Mouse (Mus musculus) hindbrain, embryonic 12.5 days (tissue): Measurements from ENCODE around the gene Zfp322a. TPM values are rescaled to one million over a fixed set of nuclear protein-coding genes. Genes with fewer than 3 reads are reported as not detected.
"Not testable (repeated sequence)": the region's sequence is repeated elsewhere in the genome, so short reads cannot be mapped to it uniquely, and the experiment has no call there.

Source experiments
- ATAC-seq: fragments of 200-750 bp; cut with Nextera tagmentation; 2 replicates; pipeline ENCODE4 v1.8.0; 2017; ENCODE audit warnings: moderate TSS enrichment; ENCODE audit not compliant: low FRiP score
- H3K27ac ChIP-seq: fragments of 300-500 bp; sonication (generic); 2 replicates; pipeline ENCODE4 v1.5.1; 2016; ENCODE audit warnings: mild to moderate bottlenecking
- H3K27me3 ChIP-seq: fragments of 300-500 bp; sonication (generic); 2 replicates; pipeline ENCODE4 v1.6.1; 2016; ENCODE audit warnings: mild to moderate bottlenecking
- H3K36me3 ChIP-seq: fragments of 300-500 bp; sonication (generic); 2 replicates; pipeline ENCODE4 v1.6.1; 2016; ENCODE audit warnings: mild to moderate bottlenecking
- H3K4me1 ChIP-seq: fragments of 300-500 bp; sonication (generic); 2 replicates; pipeline ENCODE4 v1.6.1; 2016
- H3K4me2 ChIP-seq: fragments of 300-500 bp; sonication (generic); replicated peaks from 2 replicates; pipeline ENCODE4 v1.6.1; 2016; ENCODE audit warnings: mild to moderate bottlenecking
- H3K4me3 ChIP-seq: fragments of 300-500 bp; sonication (generic); 2 replicates; pipeline ENCODE4 v1.5.1; 2016; ENCODE audit warnings: mild to moderate bottlenecking
- H3K9ac ChIP-seq: fragments of 300-500 bp; sonication (generic); 2 replicates; pipeline ENCODE4 v1.6.1; 2016; ENCODE audit warnings: mild to moderate bottlenecking, moderate library complexity
- H3K9me3 ChIP-seq: fragments of 300-500 bp; sonication (generic); replicated peaks from 2 replicates; pipeline ENCODE4 v1.6.1; 2016; ENCODE audit warnings: mild to moderate bottlenecking
- WGBS: fragments of 180-500 bp; shearing (Covaris S2); methylation state at CpG from one replicate; pipeline ENCODE4 v1.1.7; 2016; 5-methylcytosine and 5-hydroxymethylcytosine counted together
- polyA plus RNA-seq: library from polyadenylated mRNA; unstranded; fragments of >200 nt; fragmentation: Nextera tagmentation; extraction: Ambion mirVana; gene quantifications from 2 replicates; pipeline ENCODE4 v1.2.1, GENCODE M21; 2016

Gene Zfp322a
- polyA plus RNA-seq, 1 experiment from 2014 or later = 58.9 TPM

DNA sequence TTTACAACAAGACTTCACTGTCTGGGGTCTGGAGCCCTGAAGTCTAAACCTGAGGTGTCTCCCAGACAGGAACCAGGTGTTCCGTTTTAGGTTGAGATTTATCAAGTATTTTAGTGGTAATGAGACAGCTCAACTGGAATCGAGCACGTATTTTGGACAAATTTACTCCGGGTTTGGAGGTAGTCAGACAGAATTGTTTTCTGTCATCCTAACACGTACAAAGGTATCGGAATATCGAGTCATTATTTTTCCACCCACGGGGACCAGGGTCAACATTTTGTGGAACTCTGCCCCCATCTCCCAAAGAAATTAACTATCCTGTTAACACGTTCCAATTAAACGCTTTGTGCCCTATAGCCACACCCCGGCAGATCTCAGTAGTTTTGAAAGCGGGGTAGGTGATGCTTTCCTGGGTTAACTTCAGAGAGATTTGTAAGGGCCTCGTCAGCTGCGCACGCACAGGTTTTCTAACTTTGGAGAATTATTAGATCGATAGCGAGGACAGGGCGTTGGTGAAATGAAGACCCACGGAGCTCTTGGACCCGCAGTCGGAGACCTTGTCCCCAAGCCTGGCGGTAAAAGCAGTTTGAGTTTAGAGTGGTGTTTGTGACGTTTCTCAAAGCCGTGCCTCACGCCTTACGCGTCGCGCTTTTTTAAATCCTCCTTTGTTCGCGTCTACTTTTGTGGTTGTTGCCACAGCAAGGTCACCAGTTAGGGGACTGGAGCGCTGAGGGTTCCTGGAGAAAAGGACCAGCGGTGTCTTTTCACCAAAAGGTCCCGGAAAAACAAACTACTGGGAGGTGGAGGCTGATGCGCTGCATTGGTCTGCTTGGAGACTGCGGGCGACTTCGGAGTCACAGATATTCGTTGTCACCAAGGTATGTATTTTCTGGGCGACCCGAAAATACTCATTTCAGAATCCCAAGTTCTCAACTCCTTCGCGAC is 26.6 kb upstream of the Zfp322a start:
- Histone ChIP-seq H3K9me3 (no peaks in the 10 kb centered on the region), H3K27me3 (peaks cover 66% of the 10 kb centered on the region), H3K4me3 (peak overlapping the region; percentile 40), H3K36me3 (no peaks in the 10 kb centered on the region), H3K27ac (no peak overlapping the region), H3K4me2 (peak overlapping the region; percentile 68), H3K4me1 (0 out of 2 replicates have a peak, but pooled peaks cover 5% of the 10 kb centered on the region), H3K9ac (0 out of 2 replicates have a peak overlapping the region, but pooled peaks have one; percentile 6)
- no peak for ATAC-seq
- WGBS = 4% methylated on average over 43 of the region's 43 CpGs

DNA sequence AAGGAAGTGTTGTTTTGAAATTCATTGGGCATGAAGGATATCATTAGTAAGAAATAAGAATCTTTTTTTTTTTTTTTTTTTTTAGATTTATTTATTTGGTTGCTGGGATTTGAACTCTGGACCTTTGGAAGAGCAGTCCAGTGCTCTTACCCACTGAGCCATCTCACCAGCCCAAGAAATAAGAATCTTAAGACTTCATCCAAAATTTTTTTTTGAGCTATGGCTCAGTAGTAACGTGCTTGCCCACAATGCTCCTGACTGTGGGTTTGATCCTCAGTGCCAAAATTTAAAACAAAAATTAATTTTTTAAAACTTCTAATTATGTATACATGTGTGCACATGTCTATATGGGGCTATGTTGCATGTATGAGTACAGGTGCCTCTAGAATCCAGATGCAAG is 18.5 kb upstream of the Zfp322a start:
- 79% methylated on average over 1 of the region's 1 CpGs for WGBS
- Histone ChIP-seq H3K27ac (no peak overlapping the region), H3K4me1 (no peaks in the 10 kb centered on the region), H3K36me3 (no peaks in the 10 kb centered on the region), H3K4me3 (no peak overlapping the region), H3K9ac (no peak overlapping the region), H3K9me3 (no peaks in the 10 kb centered on the region), H3K27me3 (no peaks in the 10 kb centered on the region), H3K4me2 (no peak overlapping the region)
- no peak for ATAC-seq

DNA sequence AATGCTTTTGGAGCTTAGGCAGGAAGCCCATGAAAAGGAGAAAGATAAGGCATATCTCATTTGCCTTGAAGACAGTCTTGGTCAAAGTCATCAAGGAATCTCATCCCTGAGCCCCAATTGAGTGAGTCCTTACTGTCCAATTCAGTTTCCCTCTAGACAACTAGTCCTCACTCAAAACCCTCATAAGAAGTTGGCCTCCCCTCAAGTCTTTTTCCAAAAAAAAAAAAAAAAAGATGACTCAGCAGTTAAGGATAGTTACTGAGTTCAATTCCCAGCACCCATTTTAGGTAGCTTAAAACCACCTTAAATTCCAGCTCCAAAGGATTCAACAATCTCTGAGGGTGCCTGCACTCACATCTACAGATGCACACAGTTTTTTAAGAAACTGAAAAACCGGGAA is 14.1 kb upstream of the Zfp322a start:
- no peak overlapping the region for H3K4me3 ChIP-seq
- 49% methylated on average over 1 of the region's 1 CpGs for WGBS
- H3K27ac ChIP-seq = no peak overlapping the region
- no peak overlapping the region for H3K9ac ChIP-seq
- no peak for ATAC-seq
- no peaks in the 10 kb centered on the region for H3K27me3 ChIP-seq
- H3K4me1 ChIP-seq = no peaks in the 10 kb centered on the region
- H3K9me3 ChIP-seq = no peaks in the 10 kb centered on the region
- no peak overlapping the region for H3K4me2 ChIP-seq
- no peaks in the 10 kb centered on the region for H3K36me3 ChIP-seq

DNA sequence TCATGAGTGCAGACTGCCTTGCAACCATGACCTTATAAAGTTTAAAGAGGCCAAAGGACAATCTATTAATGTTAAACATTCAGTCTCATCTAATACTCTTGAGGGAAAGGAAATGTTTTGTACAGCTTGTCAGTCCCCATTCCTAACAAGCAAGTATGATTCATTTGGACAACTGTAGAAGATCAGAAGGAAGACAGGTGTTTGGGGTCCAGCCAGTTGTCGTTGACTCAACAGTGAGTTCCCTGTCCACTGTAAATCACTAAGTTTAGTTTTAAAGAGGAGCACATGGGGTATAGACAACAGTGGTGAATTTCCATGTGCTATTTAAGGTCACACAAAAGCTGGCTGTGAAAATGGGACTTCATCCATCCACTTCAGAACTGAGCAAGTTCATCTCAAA is 3.4 kb upstream of the Zfp322a start:
- Histone ChIP-seq H3K4me3 (no peak overlapping the region), H3K9me3 (no peaks in the 10 kb centered on the region), H3K36me3 (no peaks in the 10 kb centered on the region), H3K4me1 (peaks cover 9% of the 10 kb centered on the region), H3K9ac (no peak overlapping the region), H3K27me3 (no peaks in the 10 kb centered on the region), H3K4me2 (no peak overlapping the region), H3K27ac (no peak overlapping the region)
- ATAC-seq = no peak
- 81% methylated on average over 1 of the region's 1 CpGs for WGBS

DNA sequence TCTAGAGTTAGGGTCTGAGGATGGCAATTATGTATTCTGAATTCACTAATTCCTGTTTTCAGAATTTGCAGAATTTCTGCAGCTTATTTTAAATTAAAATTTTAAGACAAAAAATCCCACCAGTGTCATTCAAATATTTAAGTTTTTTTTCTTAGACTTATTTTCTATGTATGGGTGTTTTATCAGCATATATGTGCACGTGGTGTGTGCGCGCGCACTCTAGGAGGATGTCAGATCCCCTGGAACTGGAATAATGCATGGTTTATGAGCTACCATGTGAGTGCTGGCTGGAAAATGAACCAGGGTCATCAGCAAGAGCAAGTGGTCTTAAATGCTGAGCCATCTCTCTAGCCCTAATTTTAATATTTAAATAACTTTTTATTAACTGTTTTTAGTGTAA is 1.1 kb upstream of the Zfp322a start:
- no peak overlapping the region for H3K27ac ChIP-seq
- peaks cover under 1% of the 10 kb centered on the region; the same call in 1 of the 2 replicates for H3K36me3 ChIP-seq
- no peak for ATAC-seq
- H3K9ac ChIP-seq = 0 out of 2 replicates have a peak overlapping the region, but pooled peaks have one; percentile 73
- 93% methylated on average over 4 of the region's 4 CpGs for WGBS
- no peaks in the 10 kb centered on the region for H3K27me3 ChIP-seq
- H3K9me3 ChIP-seq = no peaks in the 10 kb centered on the region
- peaks cover 20% of the 10 kb centered on the region for H3K4me1 ChIP-seq
- peak overlapping the region; percentile 69; the same call in 1 of the 2 replicates for H3K4me3 ChIP-seq
- H3K4me2 ChIP-seq = peak overlapping the region; percentile 71

DNA sequence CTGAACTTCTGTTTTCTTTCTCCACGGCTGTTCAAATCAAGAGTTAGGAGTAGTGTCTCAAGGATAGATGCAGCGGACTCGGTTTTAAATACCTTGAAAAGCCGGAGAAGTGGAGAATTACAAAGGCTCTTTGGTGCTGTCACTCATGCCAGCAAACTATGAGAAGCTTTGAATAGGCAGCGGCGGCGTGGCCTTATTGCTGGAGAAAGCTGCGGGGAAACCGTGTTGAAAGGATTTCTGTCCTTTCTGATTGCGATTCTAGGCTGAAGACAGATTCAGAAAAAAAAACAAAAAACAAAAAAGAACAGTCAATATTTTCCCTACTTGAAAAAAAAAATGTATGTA is 385 bp upstream of the Zfp322a start:
- peak overlapping the region; percentile 71 for H3K4me2 ChIP-seq
- H3K27me3 ChIP-seq = no peaks in the 10 kb centered on the region
- peaks cover 20% of the 10 kb centered on the region for H3K4me1 ChIP-seq
- H3K27ac ChIP-seq = peak overlapping the region; percentile 93
- WGBS = under 1% methylated on average over 10 of the region's 10 CpGs
- H3K4me3 ChIP-seq = peak overlapping the region; percentile 69
- H3K9me3 ChIP-seq = no peaks in the 10 kb centered on the region
- H3K9ac ChIP-seq = peak overlapping the region; percentile 73; the same call in 1 of the 2 replicates
- peaks cover 7% of the 10 kb centered on the region for H3K36me3 ChIP-seq
- ATAC-seq = peak; percentile 61; the same call in 1 of the 2 replicates

DNA sequence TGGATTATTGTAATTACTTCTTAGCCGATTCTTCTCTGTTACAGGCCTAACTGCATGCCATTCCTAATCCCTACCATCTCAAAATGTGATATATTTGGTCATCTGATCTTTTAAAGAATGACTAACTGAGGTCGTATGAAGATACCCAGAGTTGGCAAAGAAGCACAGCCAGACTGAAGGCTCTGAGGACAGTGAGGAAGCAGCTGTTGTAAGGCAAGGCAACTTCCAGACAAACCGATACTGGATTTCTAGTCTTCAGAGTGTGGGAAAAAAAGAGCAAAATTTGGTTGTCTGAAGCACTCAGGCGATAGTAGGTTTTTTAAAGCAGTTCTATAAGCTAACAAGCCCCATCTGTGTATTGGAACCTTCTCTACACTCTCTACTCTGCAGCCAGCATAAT is 7.5 kb downstream of the Zfp322a start:
- peaks cover 4% of the 10 kb centered on the region; the same call in 1 of the 2 replicates for H3K4me1 ChIP-seq
- peaks cover 52% of the 10 kb centered on the region for H3K36me3 ChIP-seq
- no peak for ATAC-seq
- H3K9ac ChIP-seq = no peak overlapping the region
- H3K27me3 ChIP-seq = no peaks in the 10 kb centered on the region
- no peak overlapping the region for H3K4me2 ChIP-seq
- no peak overlapping the region for H3K4me3 ChIP-seq
- WGBS = 95% methylated on average over 4 of the region's 4 CpGs
- no peak overlapping the region for H3K27ac ChIP-seq
- no peaks in the 10 kb centered on the region for H3K9me3 ChIP-seq

DNA sequence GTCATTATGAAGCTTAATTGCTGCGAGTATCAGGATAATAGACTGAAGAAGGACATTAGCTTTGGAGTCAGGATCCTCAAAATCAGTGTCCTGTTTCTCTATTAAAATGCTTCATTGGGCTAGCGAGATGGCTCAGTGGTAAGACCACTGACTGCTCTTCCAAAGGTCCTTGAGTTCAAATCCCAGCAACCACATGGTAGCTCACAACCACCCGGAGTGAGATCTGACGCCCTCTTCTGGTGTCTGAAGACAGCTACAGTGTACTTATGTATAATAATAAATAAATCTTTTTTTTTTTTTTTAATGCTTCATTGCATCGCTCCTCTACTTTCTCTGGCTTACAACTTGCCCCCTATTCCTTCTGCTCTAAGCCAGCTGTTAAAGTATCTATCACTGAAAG is 14.5 kb downstream of the Zfp322a start:
- not testable (repeated sequence) for ATAC-seq, H3K4me1 ChIP-seq, H3K27me3 ChIP-seq, H3K4me2 ChIP-seq, H3K9ac ChIP-seq, H3K27ac ChIP-seq, H3K9me3 ChIP-seq, H3K4me3 ChIP-seq
- H3K36me3 ChIP-seq = peaks cover 47% of the 10 kb centered on the region
- WGBS = 91% methylated on average over 5 of the region's 5 CpGs

DNA sequence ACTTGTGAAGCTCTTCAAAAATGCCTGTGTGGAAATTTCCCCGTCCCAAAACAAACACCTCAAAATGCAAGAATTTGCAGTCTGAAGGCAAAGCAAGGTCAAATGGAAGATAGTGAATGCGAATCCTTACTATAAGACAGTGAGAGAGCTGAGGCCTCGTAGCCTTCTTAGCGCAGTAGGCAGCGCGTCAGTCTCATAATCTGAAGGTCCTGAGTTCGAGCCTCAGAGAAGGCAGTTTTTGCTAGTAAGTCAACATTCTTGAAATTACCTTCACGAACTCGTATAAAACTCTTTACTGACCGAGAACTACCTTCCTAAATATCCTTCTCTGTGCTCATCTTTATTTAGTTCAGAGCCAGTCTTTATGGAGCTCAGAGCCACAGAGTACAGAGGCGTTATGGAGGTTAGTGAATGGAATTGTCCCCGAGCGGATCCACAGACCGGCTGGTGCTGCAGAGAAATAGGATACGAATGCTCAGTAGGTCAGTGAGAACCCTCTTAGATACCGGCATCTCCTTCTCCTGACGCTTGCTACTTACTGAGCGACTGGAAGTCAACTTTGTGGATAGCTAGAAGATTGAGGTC is 51.6 kb downstream of the Zfp322a start:
- no peak overlapping the region for H3K4me2 ChIP-seq
- no peak overlapping the region for H3K4me3 ChIP-seq

DNA sequence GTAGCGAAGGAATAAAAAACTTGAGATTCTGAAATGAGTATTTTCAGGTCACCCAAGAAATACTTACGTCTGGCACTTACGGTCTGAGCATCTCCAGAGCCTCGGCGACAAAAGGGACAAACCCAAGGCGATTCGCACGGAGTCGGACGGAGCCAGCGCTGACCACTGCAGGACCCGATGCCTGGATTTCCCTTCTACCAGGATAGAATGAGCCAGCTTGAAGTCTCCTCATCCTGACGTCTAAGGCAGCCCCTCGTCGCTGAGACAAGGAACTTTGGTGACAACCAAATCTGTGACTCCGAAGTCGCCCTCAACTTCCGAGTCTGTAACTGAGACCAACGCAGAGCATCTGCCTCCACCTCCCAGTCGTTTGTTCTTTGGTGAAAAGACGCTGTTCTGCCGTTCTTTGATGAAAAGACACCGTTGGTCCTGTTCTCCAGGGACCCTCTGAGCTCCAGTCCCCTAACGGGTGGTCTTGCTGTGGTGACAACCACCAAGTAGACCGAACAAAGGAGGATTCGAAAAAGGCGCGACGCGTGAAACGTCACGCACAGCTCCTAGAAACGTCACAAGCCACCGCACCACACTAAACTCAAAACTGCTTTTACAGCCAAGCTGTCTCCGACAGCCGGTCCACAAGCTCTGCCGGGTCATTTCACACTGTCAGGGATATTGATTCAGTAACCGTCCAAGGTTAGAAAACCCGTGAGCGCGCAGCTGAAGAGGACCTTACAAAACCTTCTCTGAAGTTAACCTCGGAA is 55.9 kb downstream of the Zfp322a start:
- no peaks in the 10 kb centered on the region for H3K9me3 ChIP-seq
- peaks cover 18% of the 10 kb centered on the region for H3K4me1 ChIP-seq
- peak overlapping the region; percentile 71 for H3K4me2 ChIP-seq
- H3K4me3 ChIP-seq = peak overlapping the region; percentile 40
- no peaks in the 10 kb centered on the region for H3K36me3 ChIP-seq
- peaks cover 70% of the 10 kb centered on the region for H3K27me3 ChIP-seq
- no peak overlapping the region for H3K27ac ChIP-seq
- ATAC-seq = peak; percentile 43; the same call in 1 of the 2 replicates
- peak overlapping the region; percentile 18; the same call in 1 of the 2 replicates for H3K9ac ChIP-seq
- WGBS = 1% methylated on average over 42 of the region's 42 CpGs

More for the DNA sequence above, 51.6 kb downstream of the Zfp322a start:
- WGBS = 4% methylated on average over 18 of the region's 18 CpGs
- Histone ChIP-seq H3K4me1 (peaks cover 13% of the 10 kb centered on the region), H3K36me3 (no peaks in the 10 kb centered on the region), H3K27ac (no peak overlapping the region), H3K9me3 (no peaks in the 10 kb centered on the region), H3K27me3 (peaks cover 30% of the 10 kb centered on the region), H3K9ac (no peak overlapping the region)
- ATAC-seq = no peak

DNA sequence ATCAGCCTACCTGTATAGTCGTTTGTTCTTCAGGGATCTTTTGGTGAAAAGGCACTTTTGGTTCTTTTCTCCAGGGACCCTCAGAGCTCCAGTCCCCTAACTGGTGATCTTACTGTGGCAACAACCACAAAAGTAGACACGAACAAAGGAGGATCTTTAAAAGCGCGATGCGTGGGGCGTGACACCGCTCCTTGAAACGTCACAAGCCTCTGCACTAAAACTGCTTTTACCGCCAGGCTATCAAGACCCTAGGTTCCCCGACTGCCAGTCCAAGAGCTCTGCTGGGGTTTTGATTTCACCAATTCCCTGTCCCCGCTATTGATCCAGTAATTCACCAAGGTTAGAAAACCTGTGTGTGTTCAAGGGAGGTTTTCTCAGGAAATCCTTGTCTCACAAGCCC is 59.0 kb downstream of the Zfp322a start:
- Histone ChIP-seq H3K4me2 (peak overlapping the region; percentile 55), H3K27ac (no peak overlapping the region), H3K9ac (no peak overlapping the region), H3K4me1 (peaks cover 18% of the 10 kb centered on the region), H3K9me3 (no peaks in the 10 kb centered on the region), H3K27me3 (peaks cover 85% of the 10 kb centered on the region), H3K4me3 (peak overlapping the region; percentile 32), H3K36me3 (no peaks in the 10 kb centered on the region)
- 1% methylated on average over 11 of the region's 11 CpGs for WGBS
- ATAC-seq = no peak

DNA sequence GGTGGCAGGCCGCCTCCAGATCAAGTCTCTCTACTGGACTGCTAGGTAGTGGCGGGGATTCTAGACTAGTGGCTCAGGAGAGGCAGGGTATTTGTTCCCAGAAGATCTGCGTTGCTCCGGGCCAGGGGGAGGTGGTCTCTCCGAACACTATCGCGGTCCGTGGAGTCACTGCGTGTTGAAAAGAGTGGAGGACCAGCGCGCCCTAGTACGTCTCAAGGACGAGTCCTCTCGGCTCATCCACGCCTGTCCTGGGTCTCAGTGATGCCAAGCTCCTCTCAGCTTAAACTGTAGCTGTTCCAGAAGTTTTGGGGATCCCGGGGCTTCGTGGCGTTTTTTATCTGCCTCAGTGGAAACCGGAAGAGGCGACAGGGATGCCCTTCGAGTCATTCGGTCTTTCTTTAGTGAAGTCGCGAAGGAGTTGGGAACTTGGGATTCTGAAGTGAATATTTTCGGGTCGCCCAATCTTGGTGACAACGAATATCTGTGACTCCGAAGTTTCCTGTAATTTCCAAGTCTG is 59.5 kb downstream of the Zfp322a start:
- Histone ChIP-seq H3K27me3 (peaks cover 81% of the 10 kb centered on the region), H3K27ac (no peak overlapping the region), H3K36me3 (no peaks in the 10 kb centered on the region), H3K4me1 (peaks cover 18% of the 10 kb centered on the region), H3K9me3 (no peaks in the 10 kb centered on the region), H3K4me2 (peak overlapping the region; percentile 55), H3K9ac (peak overlapping the region; percentile 35; the same call in 1 of the 2 replicates), H3K4me3 (peak overlapping the region; percentile 32)
- ATAC-seq = peak; percentile 44; the same call in 1 of the 2 replicates
- under 1% methylated on average over 28 of the region's 28 CpGs for WGBS
